Mouse (Mus musculus) erythroblast, embryonic 14.5 days (primary cell): ENCODE data around the gene Rtl8a.
"Not testable (repeated sequence)": the region's sequence is repeated elsewhere in the genome, so short reads cannot be mapped to it uniquely, and the experiment has no call there.

ENCODE experiments used
- GATA1 ChIP-seq: IDR thresholded peaks from 2 replicates; pipeline ENCODE4 v1.6.1; 2012; ENCODE audit warnings: low read length, inconsistent platforms, mixed read lengths
- TAL1 ChIP-seq: IDR thresholded peaks from 3 replicates; pipeline ENCODE4 v1.6.1; 2012; ENCODE audit warnings: low read length, inconsistent platforms, mixed read lengths

DNA sequence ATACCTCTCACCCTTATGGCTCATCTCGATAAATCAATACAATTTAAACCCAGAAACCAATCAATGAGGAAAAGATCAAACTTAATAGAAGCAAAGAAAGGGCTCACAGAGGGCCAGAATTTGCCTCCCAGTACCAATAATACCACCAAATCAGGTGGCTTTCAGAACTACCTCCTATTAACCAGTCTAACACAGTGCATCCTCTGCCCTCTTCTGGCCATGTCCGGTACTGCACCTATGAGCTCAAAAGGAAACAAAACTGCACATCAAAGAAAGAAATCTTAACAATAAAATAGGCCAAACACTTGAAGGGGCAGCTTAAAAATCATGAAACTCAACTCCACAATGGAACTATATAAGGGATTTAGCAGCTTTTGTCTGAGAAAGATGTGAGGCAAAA is 33.5 kb upstream of the Rtl8a start:
- not testable (repeated sequence) for TF ChIP-seq GATA1, TAL1
